Mouse (Mus musculus) CH12.LX (cell line): Measurements from ENCODE around the gene Ino80d.
A peak's percentile ranks its signal among the peaks of the same experiment; 100 is the strongest.

Source experiments
- CTCF ChIP-seq, 2 experiments: IDR thresholded peaks in 1 of 2; conservative IDR thresholded peaks in 1 of 2; 2 replicates each; pipeline ENCODE4 v1.5.1; 2011 to 2012; ENCODE audit warnings: low read depth in 2 of 2, low read length in 2 of 2, improper control_type of control experiment in 1 of 2, inconsistent platforms in 1 of 2, mild to moderate bottlenecking in 1 of 2, moderate library complexity in 1 of 2
- ETS1 ChIP-seq: conservative IDR thresholded peaks from 2 replicates; pipeline ENCODE4 v1.6.1; 2012; ENCODE audit warnings: low read depth, mild to moderate bottlenecking, inconsistent platforms, low read length, improper control_type of control experiment, moderate library complexity
- MXI1 ChIP-seq: IDR thresholded peaks from 2 replicates; pipeline ENCODE4 v1.6.1; 2011; ENCODE audit warnings: mild to moderate bottlenecking, low read depth, low read length, improper control_type of control experiment
- TCF12 ChIP-seq: IDR thresholded peaks from 2 replicates; pipeline ENCODE4 v1.6.1; 2014; ENCODE audit warnings: low read depth, mild to moderate bottlenecking, inconsistent platforms, low read length, improper control_type of control experiment
- UBTF ChIP-seq: IDR thresholded peaks from 2 replicates; pipeline ENCODE4 v1.6.1; 2012; ENCODE audit warnings: low read depth, mild to moderate bottlenecking, inconsistent platforms, low read length, improper control_type of control experiment, moderate library complexity
- ZC3H11A ChIP-seq: IDR thresholded peaks from 2 replicates; pipeline ENCODE4 v1.6.1; 2012; ENCODE audit warnings: low read depth, mild to moderate bottlenecking, inconsistent platforms, low read length, improper control_type of control experiment
- ZNF384 ChIP-seq: IDR thresholded peaks from 2 replicates; pipeline ENCODE4 v1.6.1; 2012; ENCODE audit warnings: low read depth, low read length, improper control_type of control experiment, inconsistent platforms

DNA sequence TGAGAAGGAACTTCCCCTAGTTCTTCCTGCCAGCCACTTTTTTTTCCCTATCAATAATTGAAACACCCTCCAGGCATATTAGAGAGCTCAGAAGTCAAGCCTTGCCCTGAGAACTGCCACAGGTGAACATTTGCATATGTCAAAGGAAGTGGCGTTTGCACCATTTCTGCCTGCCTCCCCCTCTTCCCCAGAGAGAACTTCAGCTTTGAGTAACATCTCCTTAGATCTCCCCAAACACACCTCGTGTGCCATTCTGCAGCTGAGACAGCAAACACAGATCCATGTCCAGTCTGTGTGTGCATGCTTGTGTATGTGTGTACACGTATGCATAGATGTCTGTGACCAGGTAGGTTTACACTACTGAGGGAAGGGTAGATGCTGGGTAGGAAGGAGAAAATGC, 112.6 kb downstream of the Ino80d start:
- TF ChIP-seq ZNF384 = peak; percentile 67
- peak; percentile 79 for TF ChIP-seq TCF12
- no peak for TF ChIP-seq CTCF (conservative IDR thresholded peaks at IDR 0.05 in 1 of 2, IDR thresholded peaks at IDR 0.05 in 1 of 2; ENCODE audit: low read depth in 2 of 2, low read length in 2 of 2)
- TF ChIP-seq MXI1 = peak; percentile 57; the same call in 1 of the 2 replicates
- TF ChIP-seq ZC3H11A = no peak
- peak; percentile 77 for TF ChIP-seq ETS1
- TF ChIP-seq UBTF = no peak
